Mouse (Mus musculus) embryonic facial prominence, embryonic 14.5 days (tissue): ENCODE measurements around the gene Prrg2. TPM values are rescaled to one million over a fixed set of nuclear protein-coding genes. Genes with fewer than 3 reads are reported as not detected.

ENCODE experiments used
- ATAC-seq: fragments of 200-750 bp; cut with Nextera tagmentation; 2 replicates; pipeline ENCODE4 v1.8.0; 2017; ENCODE audit warnings: low read depth, moderate number of reproducible peaks, moderate TSS enrichment
- DNase-seq: peaks from one replicate; pipeline ENCODE4 v3.0.0-alpha.2; 2015; ENCODE audit warnings: low spot score
- H3K27ac ChIP-seq: fragments of 300-500 bp; sonication (generic); replicated peaks from 2 replicates; pipeline ENCODE4 v1.5.1; 2014; ENCODE audit warnings: low read depth, mild to moderate bottlenecking, low read length, moderate library complexity
- H3K27me3 ChIP-seq: fragments of 300-500 bp; sonication (generic); replicated peaks from 2 replicates; pipeline ENCODE4 v1.6.1; 2014; ENCODE audit warnings: low read length; ENCODE audit not compliant: control insufficient read depth, insufficient read depth
- H3K36me3 ChIP-seq: fragments of 300-500 bp; sonication (generic); 2 replicates; pipeline ENCODE4 v1.6.1; 2014; ENCODE audit warnings: low read length, mixed read lengths; ENCODE audit not compliant: control insufficient read depth, insufficient read depth
- H3K4me1 ChIP-seq: fragments of 300-500 bp; sonication (generic); 2 replicates; pipeline ENCODE4 v1.6.1; 2014; ENCODE audit warnings: antibody characterized with exemption, low read length; ENCODE audit not compliant: control insufficient read depth, insufficient read depth
- H3K4me2 ChIP-seq: fragments of 300-500 bp; sonication (generic); 2 replicates; pipeline ENCODE4 v1.6.1; 2014; ENCODE audit warnings: low read depth, mild to moderate bottlenecking, low read length, moderate library complexity, mixed read lengths
- H3K4me3 ChIP-seq: fragments of 300-500 bp; sonication (generic); 2 replicates; pipeline ENCODE4 v1.5.1; 2014; ENCODE audit warnings: low read depth, mild to moderate bottlenecking, low read length
- H3K9ac ChIP-seq: fragments of 300-500 bp; sonication (generic); 2 replicates; pipeline ENCODE4 v1.6.1; 2014; ENCODE audit warnings: low read depth, mild to moderate bottlenecking, low read length, moderate library complexity, mixed read lengths
- H3K9me3 ChIP-seq: fragments of 300-500 bp; sonication (generic); 2 replicates; pipeline ENCODE4 v1.6.1; 2016; ENCODE audit warnings: low read length; ENCODE audit not compliant: control insufficient read depth
- whole genome bisulfite sequencing: fragments of 180-500 bp; shearing (Covaris S2); extraction: QIAGEN DNeasy Blood & Tissue Kit; methylation state at CpG from one replicate; pipeline ENCODE4 v1.1.7; 2014; 5-methylcytosine and 5-hydroxymethylcytosine counted together
- polyA plus RNA-seq: library from polyadenylated mRNA; unstranded; fragments of >200 nt; fragmentation: Nextera tagmentation; extraction: Ambion mirVana; gene quantifications from 2 replicates; pipeline ENCODE4 v1.2.1, GENCODE M21; 2014

Prrg2 gene
- polyA plus RNA-seq, 1 experiment from 2014 or later = 20.9 TPM

GRCm38 (mm10) chr7:45058607-45059571 lies 3.6 kb downstream of the Prrg2 start:
- Histone ChIP-seq H3K4me2 (no peak overlapping the region), H3K27ac (no peak overlapping the region), H3K27me3 (no peaks in the 10 kb centered on the region), H3K4me3 (no peak overlapping the region), H3K4me1 (peaks cover 11% of the 10 kb centered on the region), H3K36me3 (no peaks in the 10 kb centered on the region), H3K9ac (no peak overlapping the region), H3K9me3 (no peaks in the 10 kb centered on the region)
- WGBS = 79% methylated on average over 10 of the region's 10 CpGs
- DNase-seq = no peak
- no peak for ATAC-seq

- H3K4me3 ChIP-seq = no peak overlapping the region
- no peak overlapping the region for H3K4me2 ChIP-seq
- no peak overlapping the region for H3K27ac ChIP-seq
- H3K27me3 ChIP-seq = no peaks in the 10 kb centered on the region
- no peak overlapping the region for H3K9ac ChIP-seq
- no peaks in the 10 kb centered on the region for H3K36me3 ChIP-seq
- ATAC-seq (no peak), DNase-seq (no peak)
- no peaks in the 10 kb centered on the region for H3K9me3 ChIP-seq
- peaks cover 6% of the 10 kb centered on the region; the same call in 1 of the 2 replicates for H3K4me1 ChIP-seq
Measured at GRCm38 (mm10) chr7:45056972-45057348, 5.5 kb downstream of the Prrg2 start.

- 64% methylated on average over 14 of the region's 14 CpGs for WGBS
- Histone ChIP-seq H3K4me1 (peaks cover 2% of the 10 kb centered on the region; the same call in 1 of the 2 replicates), H3K27ac (no peak overlapping the region), H3K9me3 (no peaks in the 10 kb centered on the region), H3K9ac (no peak overlapping the region), H3K36me3 (no peaks in the 10 kb centered on the region), H3K4me2 (no peak overlapping the region), H3K27me3 (no peaks in the 10 kb centered on the region), H3K4me3 (no peak overlapping the region)
- DNase-seq (no peak), ATAC-seq (no peak)
Measured at GRCm38 (mm10) chr7:45056329-45056971, 6.0 kb downstream of the Prrg2 start.

GRCm38 (mm10) chr7:45053931-45054510 lies 8.5 kb downstream of the Prrg2 start:
- WGBS = 1% methylated on average over 11 of the region's 33 CpGs
- Histone ChIP-seq H3K4me3 (peak overlapping the region; percentile 92), H3K27me3 (no peaks in the 10 kb centered on the region), H3K27ac (peak overlapping the region; percentile 99), H3K36me3 (peaks cover 17% of the 10 kb centered on the region), H3K9me3 (no peaks in the 10 kb centered on the region), H3K4me1 (no peaks in the 10 kb centered on the region), H3K9ac (peak overlapping the region; percentile 91), H3K4me2 (peak overlapping the region; percentile 80)
- ATAC-seq = peak; percentile 96
- peak; percentile 100 for DNase-seq

- Histone ChIP-seq H3K4me1 (no peaks in the 10 kb centered on the region), H3K4me3 (peak overlapping the region; percentile 92), H3K36me3 (peaks cover 24% of the 10 kb centered on the region), H3K27ac (peak overlapping the region; percentile 99), H3K9ac (peak overlapping the region; percentile 91), H3K9me3 (no peaks in the 10 kb centered on the region), H3K4me2 (peak overlapping the region; percentile 80), H3K27me3 (no peaks in the 10 kb centered on the region)
- ATAC-seq (peak; percentile 51), DNase-seq (peak; percentile 92)
- WGBS = under 1% methylated on average over 38 of the region's 59 CpGs
Measured at GRCm38 (mm10) chr7:45053117-45053930, 9.2 kb downstream of the Prrg2 start.

- Histone ChIP-seq H3K27ac (peak within 1 kb of the TSS; percentile 99), H3K36me3 (peaks cover 30% of the 10 kb centered on the region), H3K4me1 (no peaks in the 10 kb centered on the region), H3K4me3 (peak within 1 kb of the TSS; percentile 92), H3K9ac (peak within 1 kb of the TSS; percentile 91), H3K27me3 (no peaks in the 10 kb centered on the region), H3K4me2 (peak within 1 kb of the TSS; percentile 80), H3K9me3 (no peaks in the 10 kb centered on the region)
- DNase-seq (no peak), ATAC-seq (no peak; the same call in 1 of the 2 replicates)
- WGBS = 0% methylated on average over 7 of the region's 18 CpGs
Measured at GRCm38 (mm10) chr7:45052862-45053116, 9.7 kb downstream of the Prrg2 start, which contains the start of gene Prr12. TSS of gene Prr12 (minus strand) at chr7:45052881.

- WGBS = under 1% methylated on average over 29 of the region's 38 CpGs
- Histone ChIP-seq H3K4me3 (peak overlapping the region; percentile 92), H3K4me1 (no peaks in the 10 kb centered on the region), H3K27ac (peak overlapping the region; percentile 99), H3K9ac (peak overlapping the region; percentile 91), H3K9me3 (no peaks in the 10 kb centered on the region), H3K4me2 (peak overlapping the region; percentile 80), H3K27me3 (no peaks in the 10 kb centered on the region), H3K36me3 (peaks cover 34% of the 10 kb centered on the region)
- DNase-seq (peak; percentile 39), ATAC-seq (no peak)
Measured at GRCm38 (mm10) chr7:45052181-45052861, 10.2 kb downstream of the Prrg2 start.

- no peaks in the 10 kb centered on the region for H3K9me3 ChIP-seq
- no peaks in the 10 kb centered on the region for H3K27me3 ChIP-seq
- H3K27ac ChIP-seq = peak overlapping the region; percentile 99
- H3K4me2 ChIP-seq = peak overlapping the region; percentile 80
- H3K4me3 ChIP-seq = peak overlapping the region; percentile 92
- no peaks in the 10 kb centered on the region for H3K4me1 ChIP-seq
- peak overlapping the region; percentile 91 for H3K9ac ChIP-seq
- peaks cover 42% of the 10 kb centered on the region for H3K36me3 ChIP-seq
- WGBS = under 1% methylated on average over 13 of the region's 13 CpGs
- DNase-seq (peak; percentile 33), ATAC-seq (no peak)
Measured at GRCm38 (mm10) chr7:45051601-45051974, 10.9 kb downstream of the Prrg2 start.
